Mouse (Mus musculus): ENCODE results near the gene Cd79a.
A peak's percentile ranks its signal among the peaks of the same experiment; 100 is the strongest.

Cd79a gene

DNA sequence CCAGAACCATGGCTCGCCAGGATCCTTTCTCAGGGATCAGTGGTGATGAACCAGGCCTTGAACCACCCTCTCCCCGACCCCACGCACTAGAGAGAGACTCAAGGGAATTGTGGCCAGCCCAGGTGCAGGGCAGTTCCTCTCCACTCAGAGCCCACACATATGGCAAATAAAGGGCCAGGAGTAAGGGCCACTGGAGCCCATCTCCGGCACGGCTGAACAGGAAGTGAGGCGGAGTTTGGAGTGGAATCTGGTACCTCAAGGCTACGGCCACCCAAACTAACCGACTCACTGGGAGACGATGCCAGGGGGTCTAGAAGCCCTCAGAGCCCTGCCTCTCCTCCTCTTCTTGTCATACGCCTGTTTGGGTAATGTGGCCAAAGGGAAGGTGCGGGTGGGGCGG, at the start of gene Cd79a:
Cd79a (plus strand) TSS at position 158 of the 400 bp plus-strand sequence.
- DNase-seq (ENCODE audit: low read depth, low spot score): no peak

DNA sequence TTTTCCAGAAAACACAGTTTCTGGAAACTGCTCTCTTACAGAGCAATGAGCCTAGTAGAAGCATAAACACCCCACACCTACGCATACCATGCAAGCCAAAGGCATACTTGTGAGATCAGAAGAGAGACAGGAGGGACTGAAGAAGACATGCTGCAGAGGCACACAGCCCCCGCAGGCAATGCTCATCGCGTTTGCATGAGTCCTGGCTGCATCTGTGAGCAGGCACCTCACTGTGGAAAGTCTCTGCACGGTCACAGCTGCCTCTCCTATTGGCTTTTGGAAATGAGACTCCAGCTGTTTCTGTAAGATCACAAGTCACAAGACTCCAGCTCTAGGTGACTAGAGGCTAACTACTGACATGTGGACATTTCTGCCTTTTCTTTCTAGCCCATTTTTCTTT, 47.0 kb upstream of the Cd79a start:
- peak; percentile 31 for DNase-seq (ENCODE audit: low read depth, low spot score)

DNA sequence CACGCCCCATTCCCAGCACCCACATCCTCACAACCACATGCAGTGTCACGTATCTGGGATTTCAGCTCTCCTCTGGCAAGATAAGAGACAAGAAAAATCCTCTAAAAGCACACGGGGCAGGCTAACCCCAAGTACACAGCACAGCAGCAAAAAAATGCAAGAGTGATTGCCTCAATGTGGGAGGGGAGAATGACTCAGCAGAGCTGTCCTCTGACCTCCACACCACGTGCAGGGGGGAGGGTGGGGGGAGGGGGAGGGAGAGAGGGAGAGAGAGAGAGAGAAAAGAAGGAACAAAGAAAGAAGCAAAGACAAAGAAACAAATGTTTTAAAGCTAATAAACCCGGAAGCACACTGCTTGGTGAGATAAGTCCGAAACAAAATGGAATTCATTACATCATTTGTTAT, 46.3 kb upstream of the Cd79a start:
- DNase-seq (ENCODE audit: low read depth, low spot score): peak; percentile 85

- no peak for DNase-seq (ENCODE audit: low read depth, low spot score)
These were observed 45.4 kb upstream of the Cd79a start for GRCm38 (mm10) chr7:24851596-24852325.

GRCm38 (mm10) chr7:24852557-24853232, 44.5 kb upstream of the Cd79a start:
- DNase-seq (ENCODE audit: low read depth, low spot score): peak; percentile 51

DNA sequence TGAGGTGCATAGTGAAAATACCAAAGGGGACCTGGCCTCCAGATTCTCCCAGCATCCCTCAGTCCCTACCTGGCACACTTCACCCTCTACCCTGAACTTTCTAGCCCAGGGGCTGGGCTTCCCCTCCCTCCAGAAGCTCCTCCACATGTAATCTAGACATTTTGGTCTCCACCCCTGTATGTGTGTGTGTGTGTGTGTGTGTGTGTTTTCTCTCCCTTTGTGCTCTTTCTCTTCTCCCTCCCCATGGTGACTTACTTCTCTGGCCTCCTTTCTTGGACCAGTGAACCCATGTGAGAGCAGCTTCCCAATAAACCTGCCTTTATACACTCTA, 44.0 kb upstream of the Cd79a start:
- no peak for DNase-seq (ENCODE audit: low read depth, low spot score)

GRCm38 (mm10) chr7:24853695-24854094, 43.5 kb upstream of the Cd79a start:
- DNase-seq (ENCODE audit: low read depth, low spot score): no peak

DNA sequence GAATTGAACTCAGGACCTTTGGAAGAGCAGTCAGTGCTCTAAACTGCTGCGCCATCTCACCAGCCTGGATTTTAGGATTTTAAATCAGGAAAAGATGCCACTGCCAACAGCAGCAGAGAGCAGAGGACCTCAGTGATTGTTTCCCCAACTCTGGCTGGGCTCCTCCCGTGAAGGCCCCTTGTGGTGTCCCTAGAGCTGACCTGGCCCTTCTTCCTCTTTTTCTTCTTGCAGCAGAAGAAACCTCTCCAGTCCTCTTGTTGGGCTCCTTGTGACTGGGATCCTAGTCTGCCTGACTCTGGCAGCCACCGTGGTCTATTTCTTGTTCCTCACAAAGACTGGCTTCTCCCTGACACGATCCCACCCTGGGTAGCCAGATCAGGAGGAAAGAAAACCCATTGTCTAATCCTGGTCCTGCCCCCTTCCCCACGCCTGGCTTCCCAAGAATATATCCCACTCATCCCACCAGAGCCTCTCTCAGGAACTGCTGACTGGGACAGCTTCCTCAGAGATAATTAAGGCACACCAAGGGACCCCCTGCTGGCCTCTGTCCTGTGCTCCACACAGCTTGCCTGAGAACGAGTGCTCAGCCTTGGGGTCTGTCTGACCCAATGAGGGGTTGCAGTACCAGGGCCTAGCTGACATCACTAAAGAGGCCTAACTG, 40.6 kb upstream of the Cd79a start:
- no peak for DNase-seq (ENCODE audit: low read depth, low spot score)

GRCm38 (mm10) chr7:24859234-24859633, 37.9 kb upstream of the Cd79a start:
- DNase-seq (ENCODE audit: low read depth, low spot score): no peak

DNA sequence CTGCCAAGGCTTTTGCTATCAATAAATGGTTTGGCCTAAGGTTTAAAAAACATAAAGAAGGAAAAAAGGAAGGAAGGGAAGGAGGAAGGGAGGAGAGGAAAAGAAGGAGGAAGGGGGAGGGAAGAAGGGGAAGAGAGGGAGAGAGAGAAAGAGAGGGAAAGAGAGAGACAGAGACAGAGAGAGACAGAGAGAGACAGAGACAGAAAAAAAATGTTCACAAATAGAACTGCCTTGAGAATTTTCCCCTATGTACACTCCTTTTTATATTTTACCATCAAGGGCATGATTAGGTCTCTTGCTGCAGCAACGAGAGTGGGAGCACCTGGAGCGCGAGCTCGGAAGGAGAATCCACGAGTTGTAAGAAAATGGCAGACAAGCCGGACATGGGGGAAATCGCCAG, 35.3 kb upstream of the Cd79a start, which contains the start of gene Gm9844:
Gm9844 (plus strand) TSS at position 301 of the 400 bp plus-strand sequence.
- DNase-seq (ENCODE audit: low read depth, low spot score): no peak

DNA sequence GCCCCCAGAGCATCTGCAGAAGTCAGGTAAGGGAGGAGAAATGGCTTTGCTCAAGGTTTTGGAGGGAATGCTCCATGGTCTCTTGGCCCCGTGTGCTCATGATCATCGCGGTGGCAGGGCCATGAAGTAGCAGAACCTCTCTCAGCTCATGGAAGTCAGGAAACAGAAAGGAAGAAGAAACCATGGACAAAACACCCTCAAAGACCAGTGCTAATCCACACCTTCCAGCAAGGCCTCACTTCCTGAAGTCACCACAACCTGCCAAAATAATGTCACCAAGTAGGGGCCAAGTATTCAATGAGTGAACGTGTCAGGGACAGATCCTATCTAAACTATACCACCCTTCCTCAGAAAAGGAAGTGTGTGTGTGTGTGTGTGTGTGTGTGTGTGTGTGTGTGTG, 34.3 kb upstream of the Cd79a start:
- DNase-seq (ENCODE audit: low read depth, low spot score): no peak

DNA sequence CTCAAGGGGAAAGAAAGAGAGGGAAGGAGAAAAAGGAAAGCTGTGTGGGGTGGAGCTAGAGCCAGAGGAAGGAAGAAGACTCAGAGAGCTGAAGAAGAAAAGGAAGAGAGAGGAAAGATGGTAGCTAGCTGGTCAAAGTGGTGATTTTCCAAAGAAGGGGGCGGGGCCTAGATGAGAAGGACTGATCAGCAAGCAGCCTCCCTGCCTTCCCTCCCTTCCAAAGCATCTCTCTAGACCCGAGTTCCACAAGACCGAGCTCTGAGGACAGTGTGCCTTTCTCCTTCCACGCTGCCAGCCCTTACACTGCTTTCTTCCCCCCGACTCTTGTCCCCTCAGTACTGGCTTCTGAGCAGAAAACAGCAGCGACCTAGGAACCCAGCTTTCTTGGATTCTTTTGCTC, 33.0 kb upstream of the Cd79a start:
- DNase-seq (ENCODE audit: low read depth, low spot score): no peak

DNA sequence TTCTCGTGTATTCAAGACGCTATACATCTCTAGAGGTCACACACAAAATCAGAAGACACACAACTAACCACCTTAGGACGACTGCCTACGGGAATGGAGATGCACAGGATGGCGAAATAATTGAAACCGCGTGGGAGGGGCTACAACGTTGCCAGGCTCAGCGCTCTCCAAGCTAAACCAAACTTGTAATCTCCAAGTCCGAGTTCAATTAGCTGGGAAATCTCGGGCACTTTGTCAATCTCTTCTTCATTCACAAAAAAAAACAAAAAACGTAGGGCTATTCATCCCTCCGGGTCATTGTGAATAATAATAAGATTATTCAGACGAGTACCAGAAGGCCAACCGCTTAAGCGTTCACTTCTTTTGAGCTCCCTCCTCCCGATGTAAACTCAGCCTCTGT, 28.1 kb upstream of the Cd79a start:
- no peak for DNase-seq (ENCODE audit: low read depth, low spot score)

- no peak for DNase-seq (ENCODE audit: low read depth, low spot score)
These were observed 27.5 kb upstream of the Cd79a start, which contains the start of the genes Lypd4 and Dmrtc2 for GRCm38 (mm10) chr7:24869532-24870165. Gene Lypd4, minus strand, starts transcription at chr7:24869941. Gene Dmrtc2, plus strand, starts transcription at chr7:24870057.

- DNase-seq (ENCODE audit: low read depth, low spot score): no peak
These were observed 19.6 kb upstream of the Cd79a start for GRCm38 (mm10) chr7:24877588-24877987.

- no peak for DNase-seq (ENCODE audit: low read depth, low spot score)
These were observed 17.6 kb upstream of the Cd79a start for GRCm38 (mm10) chr7:24879620-24880019.

GRCm38 (mm10) chr7:24882416-24883199, 14.6 kb upstream of the Cd79a start:
- DNase-seq (ENCODE audit: low read depth, low spot score): no peak

GRCm38 (mm10) chr7:24883896-24884692, 13.1 kb upstream of the Cd79a start, which contains the start of gene Rps19:
Gene Rps19, plus strand, starts transcription at chr7:24884371.
- DNase-seq (ENCODE audit: low read depth, low spot score): peak; percentile 99

- DNase-seq (ENCODE audit: low read depth, low spot score): peak; percentile 15
These were observed 12.4 kb upstream of the Cd79a start for GRCm38 (mm10) chr7:24884693-24885291.
